Mouse (Mus musculus) forebrain, embryonic 13.5 days (tissue): ENCODE data around the gene Gm8126. TPM values are rescaled to one million over a fixed set of nuclear protein-coding genes. Genes with fewer than 3 reads are reported as not detected.
"Not testable (repeated sequence)": the region's sequence is repeated elsewhere in the genome, so short reads cannot be mapped to it uniquely, and the experiment has no call there.

Experiments used
- ATAC-seq: fragments of 200-750 bp; cut with Nextera tagmentation; 2 replicates; pipeline ENCODE4 v1.8.0; 2017
- H3K27ac ChIP-seq: fragments of 300-500 bp; sonication (generic); 2 replicates; pipeline ENCODE4 v1.5.1; 2015; ENCODE audit warnings: inconsistent platforms, mild to moderate bottlenecking, moderate library complexity
- H3K27me3 ChIP-seq: fragments of 300-500 bp; sonication (generic); 2 replicates; pipeline ENCODE4 v1.6.1; 2015; ENCODE audit warnings: mild to moderate bottlenecking, inconsistent platforms
- H3K36me3 ChIP-seq: fragments of 300-500 bp; sonication (generic); 2 replicates; pipeline ENCODE4 v1.6.1; 2015; ENCODE audit warnings: mild to moderate bottlenecking, inconsistent platforms; ENCODE audit not compliant: poor library complexity, severe bottlenecking
- H3K4me1 ChIP-seq: fragments of 300-500 bp; sonication (generic); 2 replicates; pipeline ENCODE4 v1.6.1; 2015; ENCODE audit warnings: inconsistent platforms
- H3K4me2 ChIP-seq: fragments of 300-500 bp; sonication (generic); 2 replicates; pipeline ENCODE4 v1.6.1; 2015; ENCODE audit warnings: inconsistent platforms, mild to moderate bottlenecking, moderate library complexity
- H3K4me3 ChIP-seq: fragments of 300-500 bp; sonication (generic); 2 replicates; pipeline ENCODE4 v1.5.1; 2015; ENCODE audit warnings: mild to moderate bottlenecking, inconsistent platforms
- H3K9ac ChIP-seq: fragments of 300-500 bp; sonication (generic); 2 replicates; pipeline ENCODE4 v1.6.1; 2015; ENCODE audit warnings: mild to moderate bottlenecking, inconsistent platforms
- H3K9me3 ChIP-seq: fragments of 300-500 bp; sonication (generic); replicated peaks from 2 replicates; pipeline ENCODE4 v1.6.1; 2016; ENCODE audit warnings: inconsistent platforms
- WGBS: fragments of 180-500 bp; shearing (Covaris S2); methylation state at CpG from one replicate; pipeline ENCODE4 v1.1.7; 2015; 5-methylcytosine and 5-hydroxymethylcytosine counted together
- polyA plus RNA-seq: library from polyadenylated mRNA; unstranded; fragments of >200 nt; fragmentation: Nextera tagmentation; extraction: Ambion mirVana; gene quantifications from 2 replicates; pipeline ENCODE4 v1.2.1, GENCODE M21; 2015

Gm8126 gene
- polyA plus RNA-seq, 1 experiment from 2014 or later = not detected

GRCm38 (mm10) chr14:43277468-43277867, 19.0 kb downstream of the Gm8126 start:
- WGBS = 68% methylated on average over 2 of the region's 2 CpGs
- ATAC-seq, H3K27ac ChIP-seq, H3K4me3 ChIP-seq, H3K9me3 ChIP-seq, H3K9ac ChIP-seq, H3K27me3 ChIP-seq, H3K4me2 ChIP-seq, H3K4me1 ChIP-seq, H3K36me3 ChIP-seq: not testable (repeated sequence)

- H3K27me3 ChIP-seq, H3K4me2 ChIP-seq, H3K36me3 ChIP-seq, H3K9me3 ChIP-seq, H3K4me3 ChIP-seq, ATAC-seq, H3K27ac ChIP-seq, H3K9ac ChIP-seq, H3K4me1 ChIP-seq: not testable (repeated sequence)
- WGBS = 79% methylated on average over 4 of the region's 4 CpGs
Measured at GRCm38 (mm10) chr14:43278146-43278545, 19.7 kb downstream of the Gm8126 start.

GRCm38 (mm10) chr14:43278681-43279080, 20.2 kb downstream of the Gm8126 start:
- H3K4me3 ChIP-seq, H3K4me2 ChIP-seq, ATAC-seq, H3K9me3 ChIP-seq, H3K4me1 ChIP-seq, H3K9ac ChIP-seq, H3K27me3 ChIP-seq, H3K27ac ChIP-seq, H3K36me3 ChIP-seq: not testable (repeated sequence)
- WGBS = 90% methylated on average over 3 of the region's 3 CpGs

GRCm38 (mm10) chr14:43293503-43293902, 35.1 kb downstream of the Gm8126 start, which contains the start of gene Gm8127:
Gene Gm8127 (minus strand): TSS chr14:43293832.
- H3K9ac ChIP-seq = not testable (repeated sequence)
- WGBS = 89% methylated on average over 3 of the region's 3 CpGs

More at GRCm38 (mm10) chr14:43293503-43293902, 35.1 kb downstream of the Gm8126 start, which contains the start of gene Gm8127:
- H3K27ac ChIP-seq, H3K27me3 ChIP-seq, ATAC-seq, H3K4me3 ChIP-seq, H3K9me3 ChIP-seq, H3K36me3 ChIP-seq, H3K4me2 ChIP-seq, H3K4me1 ChIP-seq: not testable (repeated sequence)

Other genes with a start within 250 kb of the Gm8126 start
- not detected in 2 replicates for gene Gm10376, start 243.0 kb upstream of the Gm8126 start, polyA plus RNA-seq
- not detected in 2 replicates for gene Gm8094, start 182.0 kb upstream of the Gm8126 start, polyA plus RNA-seq
- not detected in 2 replicates for gene Gm8104, start 158.0 kb upstream of the Gm8126 start, polyA plus RNA-seq
- gene Gm7233, start 78.8 kb upstream of the Gm8126 start, polyA plus RNA-seq = not detected in 2 replicates
- not detected in 2 replicates for gene Gm8122, start 23.3 kb upstream of the Gm8126 start, polyA plus RNA-seq
- not detected in 2 replicates for gene Gm9732, start 16.4 kb downstream of the Gm8126 start, polyA plus RNA-seq
- not detected in 2 replicates for gene Gm8127, start 35.2 kb downstream of the Gm8126 start, polyA plus RNA-seq
- not detected in 2 replicates for gene 1700001F09Rik, start 89.2 kb downstream of the Gm8126 start, polyA plus RNA-seq
- gene Gm8138, start 157.7 kb downstream of the Gm8126 start, polyA plus RNA-seq = not detected in 2 replicates